Mouse (Mus musculus): ENCODE results near the gene Capza2. TPM values are rescaled to one million over a fixed set of nuclear protein-coding genes. Genes with fewer than 3 reads are reported as not detected.

Gene Capza2
- total RNA-seq, 2 experiments from 2014 or later: 282 to 285 TPM

DNA sequence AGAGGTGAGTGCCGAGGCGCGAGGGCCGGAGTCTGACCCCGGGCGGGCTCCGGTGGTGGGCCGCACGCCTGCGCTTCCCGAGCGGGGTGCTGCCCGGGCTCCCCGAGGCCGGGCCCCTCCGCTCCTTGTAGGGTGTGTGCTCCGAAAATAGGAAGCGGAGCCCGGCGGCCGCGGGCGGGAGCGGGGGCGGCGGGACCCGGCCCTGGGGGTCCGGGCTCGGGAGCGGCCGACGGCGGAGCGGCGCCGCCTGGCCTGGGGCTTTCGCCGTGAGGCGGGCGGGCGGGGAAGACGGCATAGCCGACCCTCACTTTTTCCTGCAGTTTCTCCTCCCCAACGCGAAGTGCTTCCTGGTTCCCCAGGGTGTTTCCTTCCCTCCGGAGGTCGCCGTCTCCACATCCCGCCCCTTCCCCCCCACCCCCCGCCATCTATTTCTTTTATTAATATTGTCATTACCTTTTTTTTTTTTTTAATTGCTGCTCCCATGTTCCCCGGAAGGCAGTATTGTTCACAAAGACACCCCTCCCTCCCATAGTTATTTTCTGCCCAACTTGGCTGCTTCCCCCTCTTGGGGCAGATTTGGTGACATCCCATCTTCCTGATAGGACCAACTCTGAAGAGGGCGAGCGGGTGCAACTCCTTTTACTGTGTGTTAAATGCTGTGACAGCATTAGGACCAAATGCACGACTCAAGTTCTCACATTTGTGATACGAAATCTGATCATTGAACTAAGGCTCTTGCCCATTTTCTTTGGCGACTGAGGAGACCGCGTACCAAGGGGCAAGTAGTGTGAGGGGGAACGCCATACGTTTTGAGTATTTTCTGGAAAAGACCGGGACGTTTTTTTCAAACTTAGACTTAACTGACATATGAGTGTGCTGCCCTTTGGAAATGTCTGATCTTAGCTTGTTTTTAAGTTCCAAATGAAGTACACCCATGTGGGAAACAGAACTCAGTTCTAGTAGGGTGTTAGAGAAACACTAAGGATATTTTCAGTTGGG is 1.5 kb downstream of the Capza2 start:
- peak; percentile 35 to 68 for DNase-seq (ENCODE audit: low spot score in 2 of 2)

- no peak for DNase-seq (ENCODE audit: low spot score in 2 of 2)
Observed at GRCm38 (mm10) chr6:17640031-17640430, 4.0 kb downstream of the Capza2 start.

- no peak for DNase-seq (ENCODE audit: low spot score in 2 of 2)
Observed at GRCm38 (mm10) chr6:17642739-17643138, 6.7 kb downstream of the Capza2 start.

GRCm38 (mm10) chr6:17646107-17646506 is 10.1 kb downstream of the Capza2 start:
- no peak for DNase-seq (ENCODE audit: low spot score in 2 of 2)

DNA sequence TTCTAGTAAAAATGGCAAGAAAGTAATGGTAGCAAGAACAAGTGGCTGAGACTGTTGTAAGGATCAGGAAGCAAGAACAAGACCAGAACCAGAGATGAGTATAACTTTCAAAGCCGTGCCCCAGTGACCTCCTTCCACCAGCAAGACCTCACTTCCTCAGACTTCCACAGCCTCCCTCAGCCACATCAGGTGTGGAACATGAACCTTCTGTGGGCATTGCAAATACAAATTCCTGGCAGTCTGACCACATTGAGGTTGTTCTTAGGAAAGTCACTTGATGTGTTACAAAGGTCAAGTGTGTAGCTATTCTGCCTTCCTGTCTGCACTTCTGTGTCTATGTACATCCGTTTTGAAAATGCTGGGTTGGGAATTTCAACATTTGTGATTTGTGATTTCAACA is 16.1 kb downstream of the Capza2 start:
- no peak for DNase-seq (ENCODE audit: low spot score in 2 of 2)

DNA sequence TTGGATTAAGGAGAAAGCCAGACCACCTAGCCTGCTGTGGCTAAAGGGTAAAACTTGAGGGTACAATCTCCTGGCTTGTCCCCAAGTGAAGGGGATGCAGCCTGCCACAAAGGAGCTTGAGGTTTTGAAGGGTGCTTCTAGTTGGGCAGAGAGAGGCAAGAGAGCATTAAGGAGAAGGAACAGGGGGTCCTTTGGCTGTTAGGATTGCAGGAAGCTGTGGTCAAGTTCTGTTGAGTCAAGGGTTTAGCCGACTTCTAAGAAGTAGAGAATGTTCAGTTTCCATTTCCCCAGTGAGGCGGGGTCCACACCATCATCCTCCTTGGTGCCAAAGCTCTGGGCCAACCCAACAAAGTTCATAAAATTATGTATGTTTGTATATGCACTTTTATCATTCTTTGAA is 19.0 kb downstream of the Capza2 start:
- no peak for DNase-seq (ENCODE audit: low spot score in 2 of 2)

DNA sequence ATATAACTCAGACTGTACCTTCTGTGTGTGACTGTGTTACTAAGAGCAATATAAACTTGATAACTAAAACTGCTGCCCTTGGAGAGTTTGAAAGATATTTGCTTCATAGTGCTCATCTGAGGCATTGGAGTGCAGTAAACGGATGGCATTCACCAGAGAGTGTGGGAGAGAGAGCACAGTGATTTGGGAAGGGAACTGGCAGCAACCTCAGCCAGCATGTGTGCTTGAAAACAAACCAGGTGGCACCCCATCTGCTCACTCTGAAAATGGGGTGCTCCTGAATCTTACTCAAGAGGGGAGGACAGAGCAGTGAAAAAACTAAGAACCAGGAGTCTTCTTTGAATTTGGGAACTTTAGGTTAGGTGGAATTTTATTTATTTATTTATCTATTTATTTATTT is 21.3 kb downstream of the Capza2 start:
- DNase-seq (ENCODE audit: low spot score in 2 of 2): peak; percentile 52 to 90

DNA sequence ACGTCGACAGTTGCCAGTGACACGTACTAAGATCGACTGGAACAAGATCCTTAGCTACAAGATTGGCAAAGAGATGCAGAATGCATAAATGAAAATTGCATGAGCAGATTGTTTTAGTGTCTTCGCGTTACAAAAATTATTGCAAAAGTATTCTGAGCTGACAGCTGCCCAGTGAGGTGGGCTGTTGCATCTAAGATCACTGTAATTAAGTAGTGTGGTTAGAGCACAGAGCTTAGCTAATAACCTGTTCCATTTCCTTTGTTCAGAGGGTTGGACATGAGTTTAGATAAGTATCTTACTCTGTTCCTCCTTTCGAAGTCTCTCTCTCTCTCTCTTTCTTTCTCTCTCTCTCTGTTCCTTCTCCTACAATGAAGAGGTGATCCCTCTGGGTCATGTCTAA is 29.3 kb downstream of the Capza2 start:
- no peak for DNase-seq (ENCODE audit: low spot score in 2 of 2)

- DNase-seq (ENCODE audit: low spot score in 2 of 2): no peak
Observed at GRCm38 (mm10) chr6:17666024-17666423, 30.0 kb downstream of the Capza2 start.

DNA sequence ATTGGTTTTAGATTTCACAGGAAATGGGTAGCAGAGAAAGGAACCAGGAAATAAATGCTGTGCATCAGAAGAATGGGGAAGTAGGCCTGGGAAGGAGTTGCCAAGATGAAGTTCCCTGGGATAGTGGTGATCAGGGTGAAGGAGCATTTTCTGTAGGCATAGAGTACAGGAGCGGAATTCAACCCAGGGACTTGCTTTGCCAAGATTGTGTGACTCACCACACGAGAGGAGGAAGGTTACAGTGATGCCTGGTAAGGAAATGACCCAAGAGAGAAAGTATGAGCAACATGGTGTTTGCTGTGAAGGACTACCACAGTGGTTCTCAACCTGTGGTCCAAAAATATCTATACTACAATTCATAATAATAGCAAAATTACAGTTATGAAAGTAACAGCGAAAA is 31.8 kb downstream of the Capza2 start:
- DNase-seq (ENCODE audit: low spot score in 2 of 2): no peak

DNA sequence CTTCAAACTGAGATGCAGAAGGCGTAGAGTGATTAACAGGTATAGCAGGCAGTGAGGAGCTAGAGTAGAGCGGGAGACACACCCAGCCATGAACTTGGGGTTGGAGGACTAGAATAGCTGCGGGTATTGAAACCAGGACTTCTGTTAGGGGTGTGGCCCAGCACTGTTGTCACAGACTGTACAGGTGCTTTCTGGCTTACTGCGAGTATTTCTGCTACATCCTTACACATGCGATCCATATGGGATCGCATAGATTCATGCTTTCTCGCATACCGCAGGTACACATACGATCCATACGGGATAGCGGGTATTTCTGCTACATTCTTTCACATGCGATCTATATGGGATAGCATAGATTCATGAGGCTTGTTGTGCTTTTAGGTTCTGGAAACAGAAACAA is 32.3 kb downstream of the Capza2 start:
- no peak for DNase-seq (ENCODE audit: low spot score in 2 of 2)

DNA sequence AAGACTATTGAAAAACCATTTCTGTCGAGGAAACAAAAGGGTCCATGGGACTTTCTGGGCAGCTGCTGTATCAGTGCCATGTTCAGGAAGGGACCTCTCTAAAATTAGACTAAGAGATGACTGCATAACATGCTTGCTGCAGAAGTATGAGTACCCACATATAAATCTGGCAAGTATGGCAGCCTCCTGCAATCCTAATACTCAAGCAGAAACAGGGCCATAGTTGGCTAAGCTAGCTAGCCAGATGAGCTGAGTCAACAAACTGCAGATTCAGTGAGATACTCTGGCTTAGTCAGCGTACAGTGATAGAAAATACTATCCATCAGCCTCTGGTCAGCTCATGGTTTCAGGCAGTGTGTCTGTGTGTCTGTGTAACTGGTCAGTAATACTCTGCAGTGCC is 33.8 kb downstream of the Capza2 start:
- DNase-seq (ENCODE audit: low spot score in 2 of 2): no peak

DNA sequence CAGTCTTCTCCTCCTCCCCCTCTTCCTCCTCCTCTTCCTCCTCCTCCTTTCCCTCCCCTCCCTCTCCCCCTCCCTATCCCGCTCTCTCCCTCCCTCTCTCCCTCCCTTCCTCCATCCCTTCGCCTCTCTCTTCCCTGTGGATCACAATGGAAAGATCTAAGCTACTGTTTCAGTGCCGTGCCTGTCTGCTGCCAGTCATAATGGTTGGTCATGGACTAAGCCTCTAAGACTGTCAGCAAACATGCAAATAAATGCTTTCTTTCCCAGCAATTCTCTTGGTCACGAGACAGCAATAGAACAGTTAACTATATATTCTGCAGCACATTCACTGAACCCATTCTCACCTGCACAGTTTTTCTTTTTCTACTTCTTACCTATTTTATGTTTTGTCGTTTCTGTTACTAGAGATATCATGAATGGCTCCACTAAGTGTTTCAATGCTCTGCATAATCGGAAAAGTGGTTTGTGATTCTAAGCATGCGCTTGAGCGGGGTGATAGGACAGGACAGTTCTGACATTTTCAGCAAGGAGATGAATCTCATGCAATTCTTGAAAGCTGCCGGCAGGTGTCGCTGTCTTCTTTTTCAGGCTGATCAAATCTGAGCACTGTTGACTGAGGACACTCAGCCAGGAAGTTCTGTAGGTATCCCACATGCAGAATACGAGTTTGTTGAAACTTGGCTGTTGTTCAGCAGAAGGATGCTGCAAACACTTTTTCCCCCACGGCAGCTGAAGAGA is 39.2 kb downstream of the Capza2 start:
- DNase-seq (ENCODE audit: low spot score in 2 of 2): peak; percentile 37 to 47

GRCm38 (mm10) chr6:17677008-17677407 is 41.0 kb downstream of the Capza2 start:
- no peak for DNase-seq (ENCODE audit: low spot score in 2 of 2)

GRCm38 (mm10) chr6:17680266-17680925 is 44.4 kb downstream of the Capza2 start:
- DNase-seq (ENCODE audit: low spot score in 2 of 2): no peak

DNA sequence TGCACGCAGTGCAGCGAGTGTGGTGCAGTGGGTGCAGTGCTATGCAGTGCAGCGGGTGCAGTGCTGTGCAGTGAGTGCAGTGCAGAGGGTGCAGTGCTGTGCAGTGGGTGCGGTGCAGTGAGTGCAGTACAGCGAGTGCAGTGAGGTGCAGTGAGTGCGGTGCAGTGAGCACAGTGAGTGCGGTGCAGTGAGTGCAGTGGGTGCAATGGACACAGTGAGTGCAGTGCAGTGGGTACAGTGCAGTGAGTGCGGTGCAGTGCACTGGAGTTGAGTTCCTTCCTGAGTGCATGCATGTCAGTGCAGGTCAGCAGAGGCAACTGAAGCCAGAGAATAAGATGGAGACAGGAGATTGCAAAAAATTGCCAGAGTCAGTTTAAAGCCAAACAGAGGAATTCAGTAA is 45.8 kb downstream of the Capza2 start:
- no peak for DNase-seq (ENCODE audit: low spot score in 2 of 2)

DNA sequence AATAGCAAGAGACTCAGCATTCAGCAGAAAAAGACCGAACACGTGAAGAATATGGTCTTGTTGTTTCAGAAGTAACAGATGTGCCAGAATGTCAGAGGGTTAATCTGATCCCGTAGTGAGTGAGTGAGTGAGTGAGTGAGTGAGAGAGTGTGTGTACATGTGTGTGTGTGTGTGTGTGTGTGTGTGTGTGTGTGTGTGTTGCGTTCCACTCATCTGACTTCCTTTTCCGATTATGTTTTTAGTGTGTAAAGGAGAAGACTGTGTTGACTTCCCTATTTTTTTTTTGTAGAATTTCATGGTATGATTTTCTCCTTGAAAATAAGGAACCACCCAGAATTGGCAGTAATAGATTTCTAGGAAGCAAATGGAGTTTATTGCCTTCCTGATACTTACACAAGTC is 52.6 kb downstream of the Capza2 start:
- DNase-seq (ENCODE audit: low spot score in 2 of 2): no peak

DNA sequence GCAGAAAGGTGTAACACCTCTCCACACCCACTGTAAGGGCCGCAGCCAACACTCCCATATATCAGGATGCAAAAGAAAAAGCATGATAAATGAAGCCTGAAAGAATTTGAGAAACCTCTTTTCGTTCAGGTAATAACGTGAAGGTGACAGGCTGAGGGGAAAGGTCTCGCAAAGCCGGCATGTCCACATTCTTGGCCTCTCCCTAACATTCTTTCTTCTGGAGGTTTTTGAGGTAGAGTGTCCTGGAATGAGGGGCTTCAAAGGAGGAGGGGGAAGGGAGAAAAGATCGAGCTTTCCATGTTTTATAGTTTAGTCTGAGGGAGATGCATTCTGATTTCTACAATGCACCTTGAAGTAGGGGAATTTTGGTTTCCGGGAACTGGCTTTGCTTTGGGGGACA is 56.6 kb downstream of the Capza2 start, which contains the start of gene St7:
St7 (plus strand) TSS at position 287 of the 400 bp plus-strand sequence.
- DNase-seq (ENCODE audit: low spot score in 2 of 2): no peak

DNA sequence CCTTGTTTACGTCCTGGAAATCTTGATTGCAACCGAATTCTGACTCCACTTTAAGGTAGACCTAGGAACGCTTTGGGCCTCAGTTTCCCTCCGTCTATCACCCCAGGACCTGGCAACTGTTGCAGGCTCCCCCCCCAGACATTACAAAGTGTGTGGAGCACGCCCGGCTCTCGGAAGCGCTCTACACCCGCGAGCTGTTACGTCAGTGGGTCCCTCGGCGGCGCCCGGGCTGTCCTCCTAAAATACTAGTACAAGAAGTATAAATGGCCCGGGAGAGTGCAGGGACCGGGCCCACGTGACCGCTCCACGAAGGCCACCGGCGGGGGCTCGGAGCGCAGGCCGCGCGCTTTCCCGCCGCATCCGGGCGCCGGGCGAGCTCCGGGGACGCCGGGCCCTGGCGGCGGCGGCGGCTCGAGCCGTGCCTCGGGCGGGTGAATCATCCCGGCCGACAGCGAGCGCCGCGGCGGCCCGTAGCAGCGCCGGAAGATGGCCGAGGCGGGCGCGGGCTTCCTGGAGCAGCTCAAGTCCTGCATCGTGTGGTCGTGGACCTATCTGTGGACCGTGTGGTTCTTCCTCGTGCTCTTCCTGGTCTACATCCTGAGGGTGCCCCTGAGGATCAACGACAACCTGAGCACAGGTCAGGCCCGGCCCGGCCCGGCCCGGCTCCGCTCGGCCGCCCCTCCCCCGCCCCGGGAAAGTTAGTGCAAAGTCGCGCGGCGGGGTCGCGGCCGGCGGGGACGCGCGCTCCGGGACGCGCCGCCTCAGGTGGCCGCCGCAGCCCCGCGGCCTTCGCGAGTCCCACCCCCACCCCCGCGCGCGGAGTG is 57.9 kb downstream of the Capza2 start:
- DNase-seq (ENCODE audit: low spot score in 2 of 2): peak; percentile 33 to 42

DNA sequence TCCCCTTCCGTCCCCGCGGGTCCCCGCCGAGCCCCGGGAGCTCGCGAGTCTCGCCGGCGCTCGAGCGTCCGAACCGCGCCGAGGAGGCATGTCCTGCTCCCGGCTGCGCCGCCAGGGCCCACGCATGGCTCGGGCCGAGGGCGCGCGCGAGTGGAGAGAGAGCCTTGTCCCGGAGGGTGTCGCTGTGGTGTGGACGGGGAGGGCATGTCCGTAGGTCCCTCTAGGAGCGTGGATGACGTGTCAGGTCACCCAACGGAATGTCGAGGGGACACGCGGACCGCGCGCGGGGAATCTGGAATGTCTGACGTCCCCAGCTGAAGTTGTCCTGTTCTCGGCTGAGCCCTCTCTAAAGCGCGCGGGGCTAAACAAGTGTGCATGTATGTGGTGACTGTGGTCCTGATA is 58.5 kb downstream of the Capza2 start:
- DNase-seq (ENCODE audit: low spot score in 2 of 2): peak; percentile 49 to 54

- peak; percentile 26 to 41 for DNase-seq (ENCODE audit: low spot score in 2 of 2)
Observed at GRCm38 (mm10) chr6:17696321-17696734, 60.3 kb downstream of the Capza2 start.

Data from layer of hippocampus, postnatal 14 days (tissue).